Mouse (Mus musculus) right cerebral cortex, postnatal 14 days (tissue): ENCODE results near the gene Gm5148.

Source experiments
- DNase-seq: peaks from one replicate; pipeline ENCODE4 v3.0.0; 2022

Gm5148 gene

GRCm38 (mm10) chr3:37724171-37724804 lies at the start of gene Gm5148:
Gm5148 (minus strand) TSS chr3:37724490.
- DNase-seq = peak; percentile 36

- DNase-seq = no peak
These were observed 46.7 kb upstream of the Gm5148 start for GRCm38 (mm10) chr3:37770951-37771350.

- peak; percentile 73 for DNase-seq
These were observed 45.0 kb upstream of the Gm5148 start for GRCm38 (mm10) chr3:37769268-37769756.

- no peak for DNase-seq
These were observed 43.1 kb upstream of the Gm5148 start for GRCm38 (mm10) chr3:37767147-37768015.

GRCm38 (mm10) chr3:37766628-37767027 lies 42.3 kb upstream of the Gm5148 start:
- DNase-seq = no peak

GRCm38 (mm10) chr3:37765971-37766370 lies 41.7 kb upstream of the Gm5148 start:
- DNase-seq = no peak

GRCm38 (mm10) chr3:37765275-37765674 lies 41.0 kb upstream of the Gm5148 start:
- no peak for DNase-seq

- no peak for DNase-seq
These were observed 38.0 kb upstream of the Gm5148 start for GRCm38 (mm10) chr3:37762303-37762702.

- DNase-seq = no peak
These were observed 37.5 kb upstream of the Gm5148 start for GRCm38 (mm10) chr3:37761741-37762140.

GRCm38 (mm10) chr3:37760866-37761265 lies 36.6 kb upstream of the Gm5148 start:
- no peak for DNase-seq

- no peak for DNase-seq
These were observed 34.5 kb upstream of the Gm5148 start for GRCm38 (mm10) chr3:37758611-37759322.

- DNase-seq = no peak
These were observed 33.8 kb upstream of the Gm5148 start for GRCm38 (mm10) chr3:37758124-37758523.

GRCm38 (mm10) chr3:37757613-37758012 lies 33.3 kb upstream of the Gm5148 start:
- no peak for DNase-seq

- DNase-seq = no peak
These were observed 31.7 kb upstream of the Gm5148 start for GRCm38 (mm10) chr3:37756005-37756404.

- DNase-seq = no peak
These were observed 30.3 kb upstream of the Gm5148 start for GRCm38 (mm10) chr3:37754639-37755038.

- no peak for DNase-seq
These were observed 28.9 kb upstream of the Gm5148 start for GRCm38 (mm10) chr3:37753148-37753547.

- no peak for DNase-seq
These were observed 23.9 kb upstream of the Gm5148 start for GRCm38 (mm10) chr3:37748002-37748733.

GRCm38 (mm10) chr3:37747258-37748001 lies 23.1 kb upstream of the Gm5148 start:
- no peak for DNase-seq

- DNase-seq = no peak
These were observed 19.8 kb upstream of the Gm5148 start for GRCm38 (mm10) chr3:37744050-37744449.

- no peak for DNase-seq
These were observed 15.7 kb upstream of the Gm5148 start for GRCm38 (mm10) chr3:37739996-37740395.

- DNase-seq = peak; percentile 12
These were observed 14.1 kb upstream of the Gm5148 start for GRCm38 (mm10) chr3:37738171-37738950.
